Mouse (Mus musculus) stomach, postnatal 0 days (tissue): ENCODE measurements around the gene Camkmt. TPM values are rescaled to one million over a fixed set of nuclear protein-coding genes. Genes with fewer than 3 reads are reported as not detected.

Source experiments
- ATAC-seq: fragments of 200-750 bp; cut with Nextera tagmentation; 2 replicates; pipeline ENCODE4 v1.8.0; 2017; ENCODE audit not compliant: low FRiP score, low TSS enrichment
- DNase-seq: peaks from one replicate; pipeline ENCODE4 v3.0.0-alpha.2; 2016; ENCODE audit warnings: low spot score
- H3K27ac ChIP-seq: fragments of 300-500 bp; sonication (generic); replicated peaks from 2 replicates; pipeline ENCODE4 v1.5.1; 2014; ENCODE audit warnings: mild to moderate bottlenecking, control low read depth
- H3K27me3 ChIP-seq: fragments of 300-500 bp; sonication (generic); 2 replicates; pipeline ENCODE4 v1.6.1; 2014; ENCODE audit warnings: low read length; ENCODE audit not compliant: control insufficient read depth, insufficient read depth
- H3K36me3 ChIP-seq: fragments of 300-500 bp; sonication (generic); 2 replicates; pipeline ENCODE4 v1.6.1; 2014; ENCODE audit warnings: low read length, mixed read lengths; ENCODE audit not compliant: control insufficient read depth, insufficient read depth
- H3K4me1 ChIP-seq: fragments of 300-500 bp; sonication (generic); replicated peaks from 2 replicates; pipeline ENCODE4 v1.6.1; 2014; ENCODE audit warnings: antibody characterized with exemption; ENCODE audit not compliant: control insufficient read depth, insufficient read depth
- H3K4me2 ChIP-seq: fragments of 300-500 bp; sonication (generic); replicated peaks from 2 replicates; pipeline ENCODE4 v1.6.1; 2014; ENCODE audit warnings: low read depth, mild to moderate bottlenecking, control low read depth, moderate library complexity
- H3K4me3 ChIP-seq: fragments of 300-500 bp; sonication (generic); 2 replicates; pipeline ENCODE4 v1.5.1; 2014; ENCODE audit warnings: low read depth, low read length, control low read depth
- H3K9ac ChIP-seq: fragments of 300-500 bp; sonication (generic); 2 replicates; pipeline ENCODE4 v1.6.1; 2014; ENCODE audit warnings: mild to moderate bottlenecking, low read length, control low read depth, mixed read lengths
- H3K9me3 ChIP-seq: fragments of 300-500 bp; sonication (generic); 2 replicates; pipeline ENCODE4 v1.6.1; 2016; ENCODE audit warnings: low read length; ENCODE audit not compliant: control insufficient read depth
- CTCF ChIP-seq: IDR thresholded peaks from 2 replicates; pipeline ENCODE4 v1.5.1; 2016; ENCODE audit warnings: antibody characterized with exemption, low read depth, mild to moderate bottlenecking, moderate library complexity
- EP300 ChIP-seq: optimal IDR thresholded peaks from 2 replicates; pipeline ENCODE3; 2016; ENCODE audit warnings: antibody characterized with exemption
- WGBS: fragments of 180-500 bp; shearing (Covaris S2); extraction: QIAGEN DNeasy Blood & Tissue Kit; methylation state at CpG from one replicate; pipeline ENCODE4 v1.1.7; 2014; 5-methylcytosine and 5-hydroxymethylcytosine counted together
- polyA plus RNA-seq: library from polyadenylated mRNA; unstranded; fragments of >200 nt; fragmentation: Nextera tagmentation; extraction: Ambion mirVana; gene quantifications from 2 replicates; pipeline ENCODE4 v1.2.1, GENCODE M21; 2015

Gene Camkmt
- polyA plus RNA-seq, 1 experiment from 2014 or later: 8.3 TPM

DNA sequence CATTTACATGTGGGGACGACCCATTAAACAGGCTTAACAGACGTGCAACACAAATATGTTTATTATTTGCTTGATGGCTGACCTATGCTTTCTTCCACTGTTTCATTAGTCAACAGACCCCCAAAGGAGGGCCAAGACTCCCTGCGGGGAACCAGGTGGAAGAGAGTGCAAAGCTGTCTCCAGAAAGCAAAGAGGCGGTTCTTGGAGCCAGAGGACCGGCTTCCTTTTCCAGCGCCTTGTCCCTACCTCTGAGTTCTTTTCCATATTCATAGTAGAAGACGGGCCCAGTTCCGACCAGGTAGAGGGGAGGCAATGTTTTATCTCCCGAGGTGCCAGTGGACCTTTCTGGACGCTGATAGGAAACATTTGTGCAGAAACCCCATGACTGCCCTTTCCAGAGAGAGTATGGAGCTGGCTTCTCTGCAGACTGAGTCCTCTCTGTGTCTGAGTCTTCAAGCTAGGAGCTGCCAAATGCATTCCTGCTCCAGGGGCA is 399.2 kb downstream of the Camkmt start:
- no peak for DNase-seq
- Histone ChIP-seq H3K27me3 (peaks cover 7% of the 10 kb centered on the region; the same call in 1 of the 2 replicates), H3K4me3 (no peak overlapping the region), H3K27ac (no peak overlapping the region), H3K4me2 (no peak overlapping the region), H3K9me3 (no peaks in the 10 kb centered on the region), H3K4me1 (no peaks in the 10 kb centered on the region), H3K9ac (no peak overlapping the region), H3K36me3 (no peaks in the 10 kb centered on the region)
- TF ChIP-seq EP300: no peak
- TF ChIP-seq CTCF: no peak
- 18% methylated on average over 10 of the region's 10 CpGs for WGBS
- ATAC-seq: no peak

DNA sequence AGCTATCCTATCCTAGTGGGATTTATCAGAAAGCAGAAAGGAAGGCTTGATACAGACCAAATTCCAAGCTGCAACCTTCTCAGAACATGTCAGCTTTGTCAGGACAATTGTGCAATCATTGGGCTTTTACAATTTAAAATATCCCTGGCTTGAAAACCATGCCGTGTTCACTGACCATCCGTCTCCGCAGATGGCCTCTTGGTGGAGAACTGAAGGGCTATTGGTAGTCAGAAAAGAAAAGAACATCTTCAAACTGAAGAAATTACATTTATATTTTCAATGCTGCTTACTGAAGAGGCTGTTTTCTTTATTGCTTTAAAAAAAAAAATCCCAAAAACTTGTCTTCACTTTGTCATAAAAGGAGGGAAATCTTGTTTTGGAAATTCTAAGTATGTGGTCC is 401.1 kb downstream of the Camkmt start:
- Histone ChIP-seq H3K4me2 (no peak overlapping the region), H3K9me3 (peaks cover 7% of the 10 kb centered on the region), H3K27me3 (peaks cover 7% of the 10 kb centered on the region; the same call in 1 of the 2 replicates), H3K4me1 (no peaks in the 10 kb centered on the region), H3K4me3 (no peak overlapping the region), H3K36me3 (no peaks in the 10 kb centered on the region), H3K9ac (no peak overlapping the region), H3K27ac (no peak overlapping the region)
- 73% methylated on average over 3 of the region's 3 CpGs for WGBS
- TF ChIP-seq EP300: no peak
- DNase-seq (no peak), ATAC-seq (no peak)

DNA sequence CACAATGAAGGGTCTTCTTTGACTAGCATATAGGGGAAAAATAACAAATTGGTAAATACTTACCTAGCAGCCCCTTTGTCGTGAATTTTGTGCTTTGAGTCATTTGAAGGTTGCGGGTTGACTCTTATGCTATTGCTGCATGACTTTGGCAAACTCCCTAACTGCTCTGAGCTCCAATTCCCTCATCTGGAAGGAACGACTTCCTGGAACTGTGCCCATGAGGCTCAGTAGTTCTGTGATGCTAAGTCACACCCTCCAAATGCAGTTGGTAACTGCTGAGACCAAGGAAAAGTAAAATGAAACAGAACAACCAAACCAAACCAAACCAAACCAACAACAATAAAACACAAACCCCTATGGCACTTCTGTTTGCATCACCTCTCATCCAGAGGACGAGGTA is 403.2 kb downstream of the Camkmt start:
- peaks cover 6% of the 10 kb centered on the region; the same call in 1 of the 2 replicates for H3K27me3 ChIP-seq
- 60% methylated on average over 4 of the region's 4 CpGs for WGBS
- H3K4me2 ChIP-seq: no peak overlapping the region
- ATAC-seq (no peak), DNase-seq (no peak)
- peaks cover 8% of the 10 kb centered on the region for H3K9me3 ChIP-seq
- H3K36me3 ChIP-seq: no peaks in the 10 kb centered on the region
- TF ChIP-seq EP300: no peak
- no peak for TF ChIP-seq CTCF
- H3K27ac ChIP-seq: no peak overlapping the region
- H3K9ac ChIP-seq: no peak overlapping the region
- no peak overlapping the region for H3K4me3 ChIP-seq
- no peaks in the 10 kb centered on the region for H3K4me1 ChIP-seq

DNA sequence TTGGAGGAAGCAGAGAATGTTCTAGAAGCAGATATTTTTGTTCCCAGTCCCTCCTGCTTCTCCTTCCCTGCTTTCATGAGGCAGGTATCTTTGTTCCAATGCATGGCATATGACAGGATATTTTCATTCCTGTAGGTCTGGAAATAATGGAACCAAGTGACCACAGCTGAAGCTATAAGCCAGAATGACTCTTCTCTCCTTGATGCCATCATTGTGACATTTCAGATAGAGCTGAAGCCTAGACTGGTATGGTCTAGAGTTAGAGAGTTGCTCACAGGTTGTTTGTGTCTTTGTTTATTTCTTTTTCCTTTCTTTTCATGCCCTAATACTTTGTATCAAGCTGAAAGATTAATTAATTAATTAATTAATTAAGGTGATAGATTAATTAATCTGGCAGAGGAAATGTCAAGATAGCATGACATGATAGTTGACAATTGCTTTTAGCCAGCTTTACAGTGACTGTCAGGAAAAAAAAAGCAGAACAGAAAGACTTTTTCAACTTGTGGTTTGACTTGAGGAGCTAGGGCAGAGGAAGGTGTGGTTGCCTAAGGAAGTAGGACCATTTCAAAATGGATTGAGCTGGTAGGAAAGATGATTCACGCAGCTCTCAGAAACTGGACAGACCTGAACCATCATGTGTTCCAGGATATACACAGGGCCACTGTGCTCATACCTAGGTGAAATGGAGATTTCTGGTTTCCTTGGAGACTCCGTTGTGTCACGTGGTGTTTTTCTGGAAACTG is 404.8 kb downstream of the Camkmt start:
- H3K4me1 ChIP-seq: no peaks in the 10 kb centered on the region
- no peak overlapping the region for H3K4me2 ChIP-seq
- H3K27me3 ChIP-seq: no peaks in the 10 kb centered on the region; the same call in 1 of the 2 replicates
- H3K4me3 ChIP-seq: no peak overlapping the region
- no peaks in the 10 kb centered on the region for H3K36me3 ChIP-seq
- H3K27ac ChIP-seq: no peak overlapping the region
- peaks cover 8% of the 10 kb centered on the region for H3K9me3 ChIP-seq
- DNase-seq (no peak), ATAC-seq (no peak)
- 87% methylated on average over 3 of the region's 3 CpGs for whole genome bisulfite sequencing
- H3K9ac ChIP-seq: no peak overlapping the region
- no peak for TF ChIP-seq CTCF
- no peak for TF ChIP-seq EP300

DNA sequence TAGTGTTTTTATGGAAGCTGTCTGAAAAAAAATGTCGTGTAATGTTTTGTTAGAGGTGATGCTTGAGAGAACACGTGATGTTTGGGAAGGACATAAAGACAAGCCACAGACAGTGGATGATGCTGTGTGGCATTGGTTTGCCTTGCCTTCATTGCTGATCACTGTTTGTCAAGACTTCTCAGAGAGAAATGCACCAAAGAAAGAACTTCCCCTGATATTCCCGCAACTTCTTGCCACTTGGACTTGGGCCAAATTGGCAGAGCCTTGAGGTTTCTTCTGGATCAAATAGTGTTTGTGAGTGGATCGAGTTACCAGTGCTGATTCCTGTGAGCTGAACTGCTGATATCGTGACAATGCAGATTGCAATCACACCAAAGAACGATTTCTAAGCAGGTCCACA is 405.5 kb downstream of the Camkmt start:
- no peak for TF ChIP-seq EP300
- TF ChIP-seq CTCF: no peak
- ATAC-seq (no peak), DNase-seq (no peak)
- Histone ChIP-seq H3K36me3 (no peaks in the 10 kb centered on the region), H3K4me1 (no peaks in the 10 kb centered on the region), H3K4me2 (no peak overlapping the region), H3K4me3 (no peak overlapping the region), H3K27me3 (no peaks in the 10 kb centered on the region), H3K9me3 (peaks cover 8% of the 10 kb centered on the region), H3K27ac (no peak overlapping the region), H3K9ac (no peak overlapping the region)
- 84% methylated on average over 6 of the region's 6 CpGs for WGBS

DNA sequence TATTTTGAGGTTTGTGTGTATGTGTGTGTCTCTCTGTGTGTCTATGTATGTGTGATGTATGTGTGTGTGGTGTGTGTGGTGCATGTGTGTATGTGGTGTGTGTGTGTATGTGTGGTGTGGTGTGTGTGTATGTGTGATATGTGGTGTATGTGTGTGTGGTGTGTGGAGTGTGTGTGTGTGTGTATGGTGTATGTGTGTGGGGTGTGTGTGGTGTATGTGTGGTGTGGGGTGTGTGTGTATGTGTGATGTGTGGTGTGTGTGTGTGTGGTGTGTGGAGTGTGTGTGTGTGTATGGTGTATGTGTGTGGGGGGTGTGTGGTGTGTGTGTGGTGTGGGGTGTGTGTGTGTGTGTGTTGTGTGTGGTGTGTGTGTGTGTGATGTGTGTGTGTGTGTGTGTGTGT is 414.5 kb downstream of the Camkmt start:
- Histone ChIP-seq H3K36me3 (no peaks in the 10 kb centered on the region), H3K4me2 (no peak overlapping the region), H3K9me3 (no peaks in the 10 kb centered on the region), H3K4me3 (no peak overlapping the region), H3K9ac (no peak overlapping the region), H3K27me3 (no peaks in the 10 kb centered on the region), H3K27ac (no peak overlapping the region), H3K4me1 (no peaks in the 10 kb centered on the region)
- no peak for ATAC-seq
- TF ChIP-seq CTCF: no peak
- TF ChIP-seq EP300: no peak
- no peak for DNase-seq
